Mouse (Mus musculus) embryonic facial prominence, embryonic 14.5 days (tissue): ENCODE data around the gene Nomo1. TPM values are rescaled to one million over a fixed set of nuclear protein-coding genes. Genes with fewer than 3 reads are reported as not detected.

ENCODE experiments used
- ATAC-seq: fragments of 200-750 bp; cut with Nextera tagmentation; 2 replicates; pipeline ENCODE4 v1.8.0; 2017; ENCODE audit warnings: low read depth, moderate number of reproducible peaks, moderate TSS enrichment
- DNase-seq: peaks from one replicate; pipeline ENCODE4 v3.0.0-alpha.2; 2015; ENCODE audit warnings: low spot score
- H3K27ac ChIP-seq: fragments of 300-500 bp; sonication (generic); replicated peaks from 2 replicates; pipeline ENCODE4 v1.5.1; 2014; ENCODE audit warnings: low read depth, mild to moderate bottlenecking, low read length, moderate library complexity
- H3K27me3 ChIP-seq: fragments of 300-500 bp; sonication (generic); replicated peaks from 2 replicates; pipeline ENCODE4 v1.6.1; 2014; ENCODE audit warnings: low read length; ENCODE audit not compliant: control insufficient read depth, insufficient read depth
- H3K36me3 ChIP-seq: fragments of 300-500 bp; sonication (generic); 2 replicates; pipeline ENCODE4 v1.6.1; 2014; ENCODE audit warnings: low read length, mixed read lengths; ENCODE audit not compliant: control insufficient read depth, insufficient read depth
- H3K4me1 ChIP-seq: fragments of 300-500 bp; sonication (generic); 2 replicates; pipeline ENCODE4 v1.6.1; 2014; ENCODE audit warnings: antibody characterized with exemption, low read length; ENCODE audit not compliant: control insufficient read depth, insufficient read depth
- H3K4me2 ChIP-seq: fragments of 300-500 bp; sonication (generic); 2 replicates; pipeline ENCODE4 v1.6.1; 2014; ENCODE audit warnings: low read depth, mild to moderate bottlenecking, low read length, moderate library complexity, mixed read lengths
- H3K4me3 ChIP-seq: fragments of 300-500 bp; sonication (generic); 2 replicates; pipeline ENCODE4 v1.5.1; 2014; ENCODE audit warnings: low read depth, mild to moderate bottlenecking, low read length
- H3K9ac ChIP-seq: fragments of 300-500 bp; sonication (generic); 2 replicates; pipeline ENCODE4 v1.6.1; 2014; ENCODE audit warnings: low read depth, mild to moderate bottlenecking, low read length, moderate library complexity, mixed read lengths
- H3K9me3 ChIP-seq: fragments of 300-500 bp; sonication (generic); 2 replicates; pipeline ENCODE4 v1.6.1; 2016; ENCODE audit warnings: low read length; ENCODE audit not compliant: control insufficient read depth
- WGBS: fragments of 180-500 bp; shearing (Covaris S2); extraction: QIAGEN DNeasy Blood & Tissue Kit; methylation state at CpG from one replicate; pipeline ENCODE4 v1.1.7; 2014; 5-methylcytosine and 5-hydroxymethylcytosine counted together
- polyA plus RNA-seq: library from polyadenylated mRNA; unstranded; fragments of >200 nt; fragmentation: Nextera tagmentation; extraction: Ambion mirVana; gene quantifications from 2 replicates; pipeline ENCODE4 v1.2.1, GENCODE M21; 2014

The Nomo1 gene
- polyA plus RNA-seq, 1 experiment from 2014 or later: 25.7 TPM

DNA sequence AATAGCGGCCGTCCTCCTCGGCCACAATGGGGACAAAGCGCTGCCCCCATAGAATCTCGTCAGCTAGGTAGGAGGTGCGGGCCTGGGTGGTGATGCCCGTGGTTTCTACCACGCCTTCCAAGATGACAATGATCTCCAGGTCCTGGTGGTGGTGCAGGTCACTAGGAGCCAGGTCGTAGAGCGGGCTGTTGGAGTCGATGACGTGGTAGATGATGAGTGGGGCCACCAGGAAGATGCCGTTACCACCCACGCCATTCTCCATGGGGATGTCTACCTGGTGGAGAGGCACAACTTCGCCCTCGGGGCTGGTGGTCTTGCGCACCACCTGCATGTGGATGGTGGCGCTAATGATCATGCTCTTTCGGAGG, 65.4 kb downstream of the Nomo1 start:
- Histone ChIP-seq H3K4me2 (no peak overlapping the region), H3K9me3 (no peaks in the 10 kb centered on the region), H3K4me3 (no peak overlapping the region), H3K4me1 (no peaks in the 10 kb centered on the region), H3K9ac (no peak overlapping the region), H3K27me3 (peaks cover 9% of the 10 kb centered on the region), H3K27ac (no peak overlapping the region), H3K36me3 (no peaks in the 10 kb centered on the region)
- WGBS: 95% methylated on average over 19 of the region's 19 CpGs
- no peak for DNase-seq
- no peak for ATAC-seq

DNA sequence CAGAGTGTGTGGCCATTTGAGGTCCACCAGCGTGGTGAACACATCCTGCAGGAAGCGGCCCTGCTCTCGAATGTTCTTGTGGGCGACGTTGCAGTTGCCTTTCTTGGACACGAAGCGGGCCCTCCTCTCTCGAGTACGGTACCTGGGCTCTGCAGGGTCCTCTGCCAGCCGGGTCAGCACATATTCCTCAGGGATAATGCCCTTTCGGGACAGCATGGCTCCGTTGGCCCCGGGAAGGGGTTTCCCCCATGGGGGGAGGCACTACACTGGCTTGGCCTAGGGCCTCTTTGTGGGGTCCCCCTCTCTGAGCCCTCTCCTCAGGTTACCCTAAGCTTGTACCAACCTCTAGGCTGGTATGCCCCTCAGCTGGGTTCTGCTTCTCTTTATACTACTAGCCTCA, 66.2 kb downstream of the Nomo1 start:
- Histone ChIP-seq H3K4me3 (no peak overlapping the region), H3K9ac (no peak overlapping the region), H3K27ac (no peak overlapping the region), H3K36me3 (no peaks in the 10 kb centered on the region), H3K4me2 (no peak overlapping the region), H3K27me3 (peaks cover 9% of the 10 kb centered on the region), H3K9me3 (no peaks in the 10 kb centered on the region), H3K4me1 (no peaks in the 10 kb centered on the region)
- ATAC-seq (no peak), DNase-seq (no peak)
- whole genome bisulfite sequencing: 74% methylated on average over 10 of the region's 13 CpGs

DNA sequence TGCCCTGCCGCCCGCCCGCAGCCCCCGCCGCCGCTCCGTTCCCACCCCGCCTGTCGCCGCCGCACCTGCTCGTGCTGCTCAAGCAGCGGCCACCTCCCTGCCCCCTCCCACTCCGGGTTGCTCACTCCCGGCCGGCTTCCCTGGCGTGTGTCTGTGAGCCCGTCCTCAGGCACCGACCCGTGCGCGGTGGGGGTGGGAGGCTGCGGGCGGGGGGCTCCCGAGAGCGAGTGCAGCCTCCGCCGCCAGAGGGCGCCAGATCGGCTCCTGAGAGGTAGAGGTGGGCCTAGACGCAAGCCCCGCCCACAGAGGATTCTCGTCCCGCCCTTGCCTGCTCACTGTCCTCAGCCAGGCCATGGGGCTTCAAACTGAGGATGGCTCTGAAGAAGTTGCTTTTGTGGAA, 67.1 kb downstream of the Nomo1 start, which contains the start of gene Kcnj11:
Kcnj11 (minus strand) TSS at position 202 of the 400 bp plus-strand sequence.
- peaks cover 9% of the 10 kb centered on the region for H3K27me3 ChIP-seq
- H3K9me3 ChIP-seq: no peaks in the 10 kb centered on the region
- 0% methylated on average over 29 of the region's 34 CpGs for WGBS
- no peaks in the 10 kb centered on the region for H3K36me3 ChIP-seq
- H3K27ac ChIP-seq: no peak within 1 kb of the TSS
- H3K4me1 ChIP-seq: no peaks in the 10 kb centered on the region
- DNase-seq (peak; percentile 88), ATAC-seq (peak; percentile 88)
- peak within 1 kb of the TSS; percentile 87 for H3K4me2 ChIP-seq
- peak within 1 kb of the TSS; percentile 68 for H3K9ac ChIP-seq
- H3K4me3 ChIP-seq: peak within 1 kb of the TSS; percentile 49

DNA sequence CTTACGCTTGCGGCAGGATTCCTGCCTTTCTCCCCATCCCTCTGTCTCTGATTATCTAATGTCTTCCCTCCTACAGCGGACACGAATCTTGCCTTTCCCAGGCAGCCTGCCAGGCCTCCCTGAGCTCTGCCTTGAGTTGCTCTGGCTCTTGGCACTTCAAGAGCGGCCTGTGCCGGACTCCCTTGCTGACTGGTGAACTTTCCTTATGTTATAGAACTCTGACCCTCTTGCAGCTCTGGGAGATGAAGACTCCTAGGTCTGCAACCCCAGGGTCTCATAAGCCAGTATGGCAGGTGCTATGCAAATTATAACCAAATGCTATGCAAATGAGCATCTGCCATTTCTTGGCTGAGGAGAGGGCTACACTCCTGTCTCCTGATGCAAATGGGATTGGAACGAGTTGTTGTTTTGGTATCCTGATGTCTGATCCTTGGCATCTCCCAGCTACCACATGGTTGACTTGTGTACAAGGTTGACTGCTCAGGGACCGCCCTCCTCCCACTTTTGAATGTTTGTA, 69.6 kb downstream of the Nomo1 start:
- Histone ChIP-seq H3K27ac (no peak overlapping the region), H3K36me3 (no peaks in the 10 kb centered on the region), H3K4me1 (no peaks in the 10 kb centered on the region), H3K4me3 (no peak overlapping the region), H3K9ac (no peak overlapping the region), H3K4me2 (no peak overlapping the region), H3K9me3 (no peaks in the 10 kb centered on the region), H3K27me3 (peaks cover 9% of the 10 kb centered on the region)
- DNase-seq: no peak
- ATAC-seq: no peak
- 68% methylated on average over 8 of the region's 8 CpGs for WGBS

DNA sequence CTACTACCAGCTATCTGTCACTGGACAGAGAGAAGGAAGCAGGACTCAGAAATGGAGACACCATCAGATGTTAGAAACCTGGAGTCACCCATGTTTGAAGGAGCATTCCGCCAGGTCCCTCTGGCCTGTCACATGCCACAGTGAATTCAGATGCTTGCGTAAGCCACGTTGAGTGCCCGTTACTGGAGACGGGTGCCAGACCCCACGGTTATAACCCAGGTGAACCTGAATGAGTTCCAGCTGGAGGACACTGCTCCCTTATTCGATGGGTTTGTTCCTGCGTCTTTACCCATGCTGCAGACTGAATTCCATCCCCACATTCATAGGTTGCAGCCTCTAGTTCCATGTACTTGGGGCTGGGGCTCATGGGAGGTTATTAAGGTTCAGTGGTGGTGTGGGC, 70.3 kb downstream of the Nomo1 start:
- ATAC-seq (no peak), DNase-seq (no peak)
- no peaks in the 10 kb centered on the region for H3K9me3 ChIP-seq
- 86% methylated on average over 8 of the region's 8 CpGs for WGBS
- H3K4me2 ChIP-seq: no peak overlapping the region
- no peaks in the 10 kb centered on the region for H3K36me3 ChIP-seq
- peaks cover 9% of the 10 kb centered on the region for H3K27me3 ChIP-seq
- H3K9ac ChIP-seq: no peak overlapping the region
- H3K27ac ChIP-seq: no peak overlapping the region
- H3K4me1 ChIP-seq: no peaks in the 10 kb centered on the region
- H3K4me3 ChIP-seq: no peak overlapping the region

DNA sequence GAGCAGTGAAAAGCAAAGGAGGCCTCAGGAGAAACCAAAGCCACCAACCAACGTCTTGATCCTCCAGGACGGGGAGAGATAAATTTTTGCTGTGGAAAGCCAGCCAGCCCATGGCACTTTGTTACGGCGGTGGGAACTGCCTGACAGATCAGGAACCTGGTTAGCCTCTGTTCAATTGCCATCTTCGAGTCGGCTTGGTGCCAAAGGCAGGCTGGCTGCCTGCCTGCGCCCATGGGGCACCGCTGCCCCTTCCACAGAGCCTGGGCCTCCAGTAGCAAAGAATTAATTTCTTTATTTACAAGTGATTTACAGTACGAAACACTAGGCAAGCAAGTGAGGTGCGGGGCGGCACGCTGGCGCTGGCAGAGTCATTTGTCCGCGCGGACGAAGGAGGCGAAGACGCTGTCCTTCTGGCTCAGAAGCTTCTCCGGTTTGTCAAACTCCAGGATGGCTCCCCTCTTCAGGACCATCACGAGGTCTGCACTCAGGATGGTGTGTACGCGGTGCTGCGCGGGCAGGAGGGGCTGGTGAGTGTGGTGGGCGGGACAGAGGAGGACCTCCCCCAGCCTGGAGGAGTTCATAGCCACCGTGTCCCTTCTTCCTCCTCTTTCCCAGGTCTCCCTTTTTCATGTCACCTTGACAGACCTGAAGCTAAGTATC, 70.9 kb downstream of the Nomo1 start:
- Histone ChIP-seq H3K27me3 (peaks cover 7% of the 10 kb centered on the region), H3K36me3 (no peaks in the 10 kb centered on the region), H3K9ac (no peak overlapping the region), H3K4me3 (no peak overlapping the region), H3K4me2 (no peak overlapping the region), H3K4me1 (no peaks in the 10 kb centered on the region), H3K9me3 (no peaks in the 10 kb centered on the region), H3K27ac (no peak overlapping the region)
- no peak for ATAC-seq
- WGBS: 77% methylated on average over 27 of the region's 27 CpGs
- DNase-seq: no peak

DNA sequence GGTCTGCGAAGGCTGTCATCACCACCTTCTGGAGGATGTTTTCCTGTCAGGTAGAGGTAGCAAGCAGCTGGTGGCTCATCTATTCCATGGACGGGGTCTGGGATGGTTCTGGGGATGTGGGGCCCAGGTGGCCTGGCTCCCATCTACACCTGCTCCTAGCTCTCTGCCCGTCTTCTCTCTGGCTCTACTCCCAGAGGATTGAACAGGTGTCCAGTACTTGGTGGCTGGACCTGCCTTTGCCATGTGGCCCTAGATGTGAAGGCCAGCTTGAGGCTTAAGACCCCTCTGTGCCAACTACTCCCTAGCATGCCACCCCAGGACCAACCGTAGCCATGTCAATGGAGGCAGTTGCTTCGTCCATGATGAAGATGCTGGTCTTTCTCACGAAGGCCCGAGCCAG, 72.0 kb downstream of the Nomo1 start:
- Histone ChIP-seq H3K4me3 (no peak overlapping the region), H3K27ac (no peak overlapping the region), H3K27me3 (no peaks in the 10 kb centered on the region; the same call in 1 of the 2 replicates), H3K4me2 (no peak overlapping the region), H3K9ac (no peak overlapping the region), H3K9me3 (no peaks in the 10 kb centered on the region), H3K4me1 (no peaks in the 10 kb centered on the region), H3K36me3 (no peaks in the 10 kb centered on the region)
- ATAC-seq (no peak), DNase-seq (no peak)
- WGBS: 86% methylated on average over 7 of the region's 7 CpGs

DNA sequence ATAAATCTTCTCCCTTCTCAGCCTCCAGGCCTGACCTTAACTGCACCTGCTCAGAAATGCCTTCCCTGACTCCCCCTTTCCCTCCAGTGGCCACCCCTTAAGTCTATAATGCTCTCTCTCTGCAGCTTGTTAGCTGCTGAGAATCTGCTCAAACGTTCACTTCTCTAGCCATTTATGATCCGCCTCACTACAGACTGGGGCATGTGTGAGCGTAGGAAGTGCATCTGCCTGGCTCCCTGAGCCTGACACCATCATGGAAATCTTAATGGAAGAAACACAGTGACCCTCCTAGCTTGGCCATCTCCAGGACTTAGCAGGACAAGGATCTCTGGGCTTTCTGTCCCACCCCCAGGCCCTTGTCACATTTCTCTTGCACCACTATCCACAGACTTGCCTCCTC, 76.6 kb downstream of the Nomo1 start:
- ATAC-seq (no peak), DNase-seq (no peak)
- Histone ChIP-seq H3K4me3 (no peak overlapping the region), H3K36me3 (no peaks in the 10 kb centered on the region), H3K27ac (no peak overlapping the region), H3K9ac (no peak overlapping the region), H3K9me3 (no peaks in the 10 kb centered on the region), H3K4me1 (no peaks in the 10 kb centered on the region), H3K27me3 (no peaks in the 10 kb centered on the region), H3K4me2 (no peak overlapping the region)
- WGBS: 73% methylated on average over 3 of the region's 3 CpGs

DNA sequence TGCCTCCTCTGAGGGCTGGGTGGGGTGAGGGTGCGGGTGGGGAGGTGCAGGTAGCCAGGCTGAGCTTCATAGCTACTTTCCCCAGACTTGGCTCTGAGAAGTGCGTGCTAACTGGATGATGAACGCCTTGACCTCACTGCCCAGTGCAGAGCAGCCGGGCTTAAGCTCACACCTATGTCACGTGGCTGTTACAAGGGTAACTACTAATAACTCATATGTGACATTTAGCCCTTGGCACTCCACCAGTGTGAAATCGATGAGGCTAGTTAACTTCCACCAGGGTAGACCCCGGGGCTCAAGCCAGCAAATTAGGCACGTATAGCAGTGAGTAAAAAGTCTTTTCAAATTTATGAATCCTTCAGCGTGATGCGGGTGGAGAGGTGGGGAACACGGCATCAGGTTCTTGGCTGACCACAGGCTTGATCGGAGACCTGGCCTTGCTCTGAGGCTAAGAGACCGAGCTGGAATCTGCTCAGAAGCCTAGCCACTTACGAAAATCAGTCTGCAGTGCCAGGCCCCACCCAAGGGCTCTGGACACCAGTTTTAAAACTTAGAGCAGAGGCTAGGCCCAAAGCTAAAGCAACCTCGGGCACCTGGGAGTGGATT, 77.8 kb downstream of the Nomo1 start:
- Histone ChIP-seq H3K4me1 (no peaks in the 10 kb centered on the region), H3K36me3 (no peaks in the 10 kb centered on the region), H3K9ac (no peak overlapping the region), H3K27ac (no peak overlapping the region), H3K27me3 (no peaks in the 10 kb centered on the region), H3K4me2 (no peak overlapping the region), H3K4me3 (no peak overlapping the region), H3K9me3 (no peaks in the 10 kb centered on the region)
- WGBS: 79% methylated on average over 15 of the region's 15 CpGs
- DNase-seq (no peak), ATAC-seq (no peak)
